Comparison of ENCODE assay signal across 29 mouse cellular contexts in genomic region chr6:137316358-137316757, GRCm38 (mm10).
DNase-seq lines count a peak whose midpoint lies in the region; ATAC-seq lines count a peak whose summit lies in the region.
"Had no signal": no experiment of that assay in that cellular context is flagged by ENCODE, and none has a peak within 500 bp of the region (broad histone marks: within the 10 kb centered on the region; RNA-seq: fewer than 3 reads in every experiment).

No protein-coding gene starts in this region.

- peak; percentile 84 for DNase-seq in 416B (ENCODE audit: low read depth)
- DNase-seq in c-Kit-positive CD71-negative TER-119-negative erythroid progenitor cells, embryonic 14.5 days (ENCODE audit: low read depth) = peak; percentile 39
- DNase-seq in gastrocnemius, postnatal 4 days (ENCODE audit: low spot score in 2 of 2) = no peak
- no peak for DNase-seq in left cerebral cortex, adult 8-10 months (ENCODE audit: low spot score in 2 of 2)
- DNase-seq in adipocyte (ENCODE audit: low spot score) = no peak
- DNase-seq: adrenal gland, postnatal 14 days; cerebellum, adult 11-12 months; cerebellum, postnatal 10 days; gastrocnemius, postnatal 14 days; heart, postnatal 4 days; kidney, postnatal 14 days; thymus, postnatal 4 days had no signal

- ATAC-seq in heart, embryonic 13.5 days (ENCODE audit: extremely low read depth, insufficient number of reproducible peaks, low FRiP score, low TSS enrichment) = no peak
- no peak for ATAC-seq in heart, embryonic 12.5 days (ENCODE audit: insufficient number of reproducible peaks, low FRiP score)
- ATAC-seq in megakaryocyte, adult 5-6 weeks (ENCODE audit: poor library complexity, severe bottlenecking) = peak; percentile 94
- ATAC-seq: activated CD4-positive, CD25-positive, alpha-beta regulatory T cell, adult 4 months; forebrain, embryonic 14.5 days; intestine, postnatal 0 days; midbrain, embryonic 16.5 days had no signal

- H3K4me2 ChIP-seq in heart, embryonic 13.5 days = no peak overlapping the region
- H3K4me2 ChIP-seq in heart, embryonic 12.5 days = no peak overlapping the region
- H3K4me2 ChIP-seq: embryonic facial prominence, embryonic 15.5 days; hindbrain, embryonic 14.5 days; limb, embryonic 13.5 days; liver, embryonic 11.5 days; lung, embryonic 15.5 days; neural tube, embryonic 13.5 days had no signal

- peaks cover 42% of the 10 kb centered on the region for H3K4me1 ChIP-seq in heart, embryonic 13.5 days
- H3K4me1 ChIP-seq in heart, embryonic 12.5 days (replicated peaks) = peaks cover 34% of the 10 kb centered on the region
- H3K4me1 ChIP-seq: embryonic facial prominence, embryonic 10.5 days; megakaryocyte, embryonic 14.5 days; neural tube, embryonic 13.5 days had no signal

- H3K27ac ChIP-seq in heart, embryonic 13.5 days (replicated peaks) = peak overlapping the region; percentile 66; the same call in 1 of the 2 replicates
- no peak overlapping the region for H3K27ac ChIP-seq in heart, embryonic 12.5 days (ENCODE audit: poor library complexity, severe bottlenecking)
- H3K27ac ChIP-seq: embryonic facial prominence, embryonic 10.5 days; embryonic facial prominence, embryonic 15.5 days; hindbrain, embryonic 14.5 days; layer of hippocampus, adult 2 months; left cerebral cortex, adult 2 months; limb, embryonic 13.5 days; lung, embryonic 15.5 days; neural tube, embryonic 13.5 days had no signal

- H3K36me3 ChIP-seq in heart, embryonic 13.5 days = no peaks in the 10 kb centered on the region
- no peaks in the 10 kb centered on the region for H3K36me3 ChIP-seq in heart, embryonic 12.5 days
- H3K36me3 ChIP-seq: embryonic facial prominence, embryonic 10.5 days; embryonic facial prominence, embryonic 15.5 days; limb, embryonic 13.5 days; lung, embryonic 15.5 days; neural tube, embryonic 13.5 days had no signal

- 74% methylated on average over 6 of the region's 6 CpGs for WGBS in heart, embryonic 13.5 days
- 83% methylated on average over 6 of the region's 6 CpGs for WGBS in heart, embryonic 12.5 days

- no peak overlapping the region for H3K9ac ChIP-seq in heart, embryonic 13.5 days
- H3K9ac ChIP-seq in heart, embryonic 12.5 days = no peak overlapping the region
- H3K9ac ChIP-seq: embryonic facial prominence, embryonic 15.5 days; hindbrain, embryonic 14.5 days; limb, embryonic 13.5 days; lung, embryonic 15.5 days; neural tube, embryonic 13.5 days had no signal

- H3K4me3 ChIP-seq in heart, embryonic 13.5 days = no peak overlapping the region
- H3K4me3 ChIP-seq in heart, embryonic 12.5 days = no peak overlapping the region
- H3K4me3 ChIP-seq: embryonic facial prominence, embryonic 10.5 days; embryonic facial prominence, embryonic 15.5 days; layer of hippocampus, adult 2 months; left cerebral cortex, adult 2 months; limb, embryonic 13.5 days; lung, embryonic 15.5 days; megakaryocyte, embryonic 14.5 days; neural tube, embryonic 13.5 days had no signal

- H3K9me3 ChIP-seq in heart, embryonic 13.5 days = peaks cover 13% of the 10 kb centered on the region; the same call in 1 of the 2 replicates
- H3K9me3 ChIP-seq in heart, embryonic 12.5 days (replicated peaks) = peaks cover 9% of the 10 kb centered on the region; the same call in 1 of the 2 replicates
- H3K9me3 ChIP-seq: embryonic facial prominence, embryonic 10.5 days; embryonic facial prominence, embryonic 15.5 days; limb, embryonic 13.5 days; lung, embryonic 15.5 days; neural tube, embryonic 13.5 days had no signal

- H3K27me3 ChIP-seq in heart, embryonic 13.5 days (replicated peaks) = no peaks in the 10 kb centered on the region
- H3K27me3 ChIP-seq in heart, embryonic 12.5 days (replicated peaks) = no peaks in the 10 kb centered on the region
- H3K27me3 ChIP-seq: embryonic facial prominence, embryonic 15.5 days; limb, embryonic 13.5 days; lung, embryonic 15.5 days; megakaryocyte, embryonic 14.5 days; neural tube, embryonic 13.5 days had no signal

Comparison
In these comparisons a context has a peak if more than half of its experiments do, and no peak if none do; other contexts are left out.
1. DNase-seq: peak in 416B (single experiment) and c-Kit-positive CD71-negative TER-119-negative erythroid progenitor cells, embryonic 14.5 days (single experiment); none in gastrocnemius, postnatal 4 days (0 of 2), left cerebral cortex, adult 8-10 months (0 of 2) and adipocyte (single experiment).